Mouse (Mus musculus) hindbrain, embryonic 12.5 days (tissue): Measurements from ENCODE around the gene Gpnmb. TPM values are rescaled to one million over a fixed set of nuclear protein-coding genes. Genes with fewer than 3 reads are reported as not detected.

Experiments
- ATAC-seq: fragments of 200-750 bp; cut with Nextera tagmentation; 2 replicates; pipeline ENCODE4 v1.8.0; 2017; ENCODE audit warnings: moderate TSS enrichment; ENCODE audit not compliant: low FRiP score
- H3K27ac ChIP-seq: fragments of 300-500 bp; sonication (generic); 2 replicates; pipeline ENCODE4 v1.5.1; 2016; ENCODE audit warnings: mild to moderate bottlenecking
- H3K27me3 ChIP-seq: fragments of 300-500 bp; sonication (generic); 2 replicates; pipeline ENCODE4 v1.6.1; 2016; ENCODE audit warnings: mild to moderate bottlenecking
- H3K36me3 ChIP-seq: fragments of 300-500 bp; sonication (generic); 2 replicates; pipeline ENCODE4 v1.6.1; 2016; ENCODE audit warnings: mild to moderate bottlenecking
- H3K4me1 ChIP-seq: fragments of 300-500 bp; sonication (generic); 2 replicates; pipeline ENCODE4 v1.6.1; 2016
- H3K4me2 ChIP-seq: fragments of 300-500 bp; sonication (generic); replicated peaks from 2 replicates; pipeline ENCODE4 v1.6.1; 2016; ENCODE audit warnings: mild to moderate bottlenecking
- H3K4me3 ChIP-seq: fragments of 300-500 bp; sonication (generic); 2 replicates; pipeline ENCODE4 v1.5.1; 2016; ENCODE audit warnings: mild to moderate bottlenecking
- H3K9ac ChIP-seq: fragments of 300-500 bp; sonication (generic); 2 replicates; pipeline ENCODE4 v1.6.1; 2016; ENCODE audit warnings: mild to moderate bottlenecking, moderate library complexity
- H3K9me3 ChIP-seq: fragments of 300-500 bp; sonication (generic); replicated peaks from 2 replicates; pipeline ENCODE4 v1.6.1; 2016; ENCODE audit warnings: mild to moderate bottlenecking
- WGBS: fragments of 180-500 bp; shearing (Covaris S2); methylation state at CpG from one replicate; pipeline ENCODE4 v1.1.7; 2016; 5-methylcytosine and 5-hydroxymethylcytosine counted together
- polyA plus RNA-seq: library from polyadenylated mRNA; unstranded; fragments of >200 nt; fragmentation: Nextera tagmentation; extraction: Ambion mirVana; gene quantifications from 2 replicates; pipeline ENCODE4 v1.2.1, GENCODE M21; 2016

The Gpnmb gene
- polyA plus RNA-seq, 1 experiment from 2014 or later: 0.65 TPM

DNA sequence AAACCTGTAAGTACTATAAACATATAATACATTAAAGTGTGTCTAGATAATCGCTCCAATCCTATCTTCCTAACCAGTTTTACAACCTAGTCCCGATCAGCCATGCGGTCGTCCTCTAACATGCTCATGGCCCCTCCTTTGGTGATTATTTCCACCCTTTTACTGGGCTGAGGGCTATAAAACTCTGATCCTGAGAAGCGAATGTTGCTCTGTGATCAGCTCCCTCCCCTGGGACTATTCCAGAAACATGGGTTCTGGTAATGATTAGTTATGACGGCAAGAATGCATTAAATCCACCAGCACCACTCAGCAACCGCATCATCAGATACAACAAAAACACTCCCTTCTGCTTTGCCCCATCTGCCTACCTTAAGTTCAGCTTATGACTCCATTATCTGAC lies 77.5 kb downstream of the Gpnmb start:
- H3K9me3 ChIP-seq: no peaks in the 10 kb centered on the region
- 84% methylated on average over 7 of the region's 7 CpGs for WGBS
- ATAC-seq: no peak
- H3K4me1 ChIP-seq: no peaks in the 10 kb centered on the region; the same call in 1 of the 2 replicates
- no peak overlapping the region for H3K9ac ChIP-seq
- no peak overlapping the region for H3K4me3 ChIP-seq
- no peak overlapping the region for H3K4me2 ChIP-seq
- peaks cover 33% of the 10 kb centered on the region for H3K36me3 ChIP-seq
- no peaks in the 10 kb centered on the region for H3K27me3 ChIP-seq
- no peak overlapping the region for H3K27ac ChIP-seq

DNA sequence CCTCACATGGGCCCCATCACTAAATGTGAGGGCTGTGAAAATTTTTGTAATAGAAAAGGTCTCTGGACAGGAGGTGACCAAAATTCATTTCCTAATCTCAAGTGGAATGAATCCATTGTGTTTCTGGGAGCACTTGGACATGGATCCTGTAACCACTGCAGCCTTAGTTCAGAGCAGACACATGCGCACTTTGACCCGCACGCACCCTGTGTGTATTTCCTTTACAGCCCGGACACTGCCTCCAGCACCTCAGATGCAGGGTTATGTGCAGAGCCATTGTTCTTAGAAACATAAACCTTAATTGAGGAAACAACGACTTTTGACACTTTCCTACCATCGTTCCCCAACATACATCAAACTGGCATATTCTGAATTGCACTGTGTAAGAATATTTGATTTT lies 78.1 kb downstream of the Gpnmb start:
- no peaks in the 10 kb centered on the region; the same call in 1 of the 2 replicates for H3K4me1 ChIP-seq
- ATAC-seq: no peak

DNA sequence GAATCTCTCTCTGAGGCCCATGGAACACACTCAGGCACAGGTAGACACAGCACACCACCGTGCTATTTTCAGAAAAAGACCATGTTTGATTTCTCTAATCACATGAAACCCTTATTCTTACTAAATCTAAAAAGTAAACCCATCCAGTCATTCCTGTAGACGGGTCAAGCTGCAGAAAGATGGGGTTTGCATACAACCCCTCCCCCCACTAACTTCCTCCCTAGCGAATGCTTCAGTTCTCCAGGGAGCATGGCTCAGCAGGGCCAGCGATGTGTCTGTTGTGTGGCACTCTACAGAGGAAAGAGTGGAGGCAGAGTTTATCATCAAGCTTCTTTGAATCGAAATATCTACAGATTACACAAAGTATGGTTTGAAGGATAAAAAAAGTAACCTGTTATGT lies 79.2 kb downstream of the Gpnmb start:
- 75% methylated on average over 5 of the region's 5 CpGs for WGBS

More for the DNA sequence above, 78.1 kb downstream of the Gpnmb start:
- Histone ChIP-seq H3K4me2 (no peak overlapping the region), H3K4me3 (no peak overlapping the region), H3K9ac (no peak overlapping the region), H3K36me3 (peaks cover 30% of the 10 kb centered on the region), H3K27ac (no peak overlapping the region), H3K9me3 (no peaks in the 10 kb centered on the region), H3K27me3 (no peaks in the 10 kb centered on the region)
- WGBS: 88% methylated on average over 6 of the region's 6 CpGs

DNA sequence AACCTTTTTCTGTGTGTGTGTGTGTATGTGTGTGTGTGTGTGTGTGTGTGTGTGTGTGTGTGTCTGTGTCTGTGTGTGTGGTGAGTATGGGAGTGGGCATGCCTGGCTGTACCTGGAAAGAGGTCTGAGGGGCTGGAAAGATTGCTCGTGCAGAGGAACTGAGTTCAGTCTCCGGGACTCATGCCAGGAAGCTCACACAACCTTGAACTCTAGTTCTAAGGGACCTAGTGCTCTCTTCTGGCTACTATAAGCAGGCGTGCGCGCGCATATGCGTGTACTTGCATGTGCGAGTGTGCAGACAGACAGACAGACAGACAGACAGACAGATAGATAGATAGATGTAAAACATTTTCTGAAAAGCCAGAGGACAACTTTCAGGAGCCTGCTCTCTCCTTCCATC lies 79.9 kb downstream of the Gpnmb start:
- Histone ChIP-seq H3K9ac (no peak overlapping the region), H3K27ac (no peak overlapping the region), H3K4me1 (no peaks in the 10 kb centered on the region; the same call in 1 of the 2 replicates), H3K9me3 (no peaks in the 10 kb centered on the region), H3K4me2 (no peak overlapping the region), H3K36me3 (peaks cover 25% of the 10 kb centered on the region), H3K4me3 (no peak overlapping the region), H3K27me3 (no peaks in the 10 kb centered on the region)
- no peak for ATAC-seq
- WGBS: 94% methylated on average over 8 of the region's 8 CpGs

More for the DNA sequence above, 79.2 kb downstream of the Gpnmb start:
- no peak overlapping the region for H3K9ac ChIP-seq
- no peaks in the 10 kb centered on the region for H3K9me3 ChIP-seq
- H3K27ac ChIP-seq: no peak overlapping the region
- H3K27me3 ChIP-seq: no peaks in the 10 kb centered on the region
- no peak for ATAC-seq
- H3K4me3 ChIP-seq: no peak overlapping the region
- no peaks in the 10 kb centered on the region; the same call in 1 of the 2 replicates for H3K4me1 ChIP-seq
- H3K4me2 ChIP-seq: no peak overlapping the region
- peaks cover 27% of the 10 kb centered on the region for H3K36me3 ChIP-seq

GRCm38 (mm10) chr6:49118446-49118845 lies 82.1 kb downstream of the Gpnmb start:
- Histone ChIP-seq H3K9me3 (no peaks in the 10 kb centered on the region), H3K4me1 (no peaks in the 10 kb centered on the region; the same call in 1 of the 2 replicates), H3K27me3 (no peaks in the 10 kb centered on the region), H3K27ac (no peak overlapping the region), H3K4me3 (no peak overlapping the region), H3K36me3 (peaks cover 37% of the 10 kb centered on the region), H3K4me2 (no peak overlapping the region), H3K9ac (no peak overlapping the region)
- 84% methylated on average over 8 of the region's 8 CpGs for WGBS
- ATAC-seq: no peak

DNA sequence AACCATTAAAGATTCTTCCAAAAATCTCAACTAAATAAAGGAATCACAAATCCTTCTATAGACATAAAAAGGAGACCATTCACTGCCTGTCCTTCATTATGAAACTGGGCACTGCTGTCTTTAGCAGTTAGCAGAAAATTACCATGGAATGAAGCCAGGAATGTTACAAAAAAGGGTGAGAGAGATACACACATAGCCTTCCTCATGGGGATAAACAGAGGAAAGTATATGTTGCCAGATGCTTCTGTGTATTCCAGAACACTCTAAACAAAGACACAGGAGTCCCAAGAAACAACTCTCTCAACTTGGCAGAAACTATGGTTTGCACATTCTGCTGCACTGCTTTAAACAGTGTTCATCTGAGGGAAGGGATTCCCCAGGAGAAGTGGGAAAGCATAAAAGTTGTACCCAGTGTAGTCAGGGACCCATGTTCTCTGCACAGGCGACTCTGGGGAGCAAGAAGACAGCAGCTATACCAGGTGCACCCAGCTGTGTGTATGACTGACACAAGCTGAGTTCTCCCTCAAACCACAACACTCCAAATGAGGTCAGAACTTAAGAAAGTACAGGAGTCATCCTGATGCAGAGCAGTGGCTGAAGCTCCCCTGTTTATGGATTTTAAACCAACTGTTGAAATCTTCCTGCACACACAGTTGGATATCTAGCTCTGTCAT lies 83.3 kb downstream of the Gpnmb start:
- WGBS: 79% methylated on average over 1 of the region's 1 CpGs
- H3K4me2 ChIP-seq: no peak overlapping the region
- H3K27me3 ChIP-seq: no peaks in the 10 kb centered on the region
- H3K4me3 ChIP-seq: no peak overlapping the region
- H3K9ac ChIP-seq: no peak overlapping the region
- H3K9me3 ChIP-seq: no peaks in the 10 kb centered on the region
- ATAC-seq: no peak
- peaks cover 33% of the 10 kb centered on the region for H3K36me3 ChIP-seq
- H3K27ac ChIP-seq: no peak overlapping the region
- no peaks in the 10 kb centered on the region; the same call in 1 of the 2 replicates for H3K4me1 ChIP-seq

- Histone ChIP-seq H3K9me3 (no peaks in the 10 kb centered on the region), H3K27me3 (no peaks in the 10 kb centered on the region), H3K27ac (no peak overlapping the region), H3K4me2 (no peak overlapping the region), H3K9ac (no peak overlapping the region), H3K36me3 (peaks cover 37% of the 10 kb centered on the region), H3K4me3 (no peak overlapping the region), H3K4me1 (no peaks in the 10 kb centered on the region; the same call in 1 of the 2 replicates)
- ATAC-seq: no peak
- WGBS: 93% methylated on average over 3 of the region's 3 CpGs
These were observed 84.0 kb downstream of the Gpnmb start for GRCm38 (mm10) chr6:49120370-49120769.

Other genes with a start within 250 kb of the Gpnmb start
- gene Tmem176a, start 195.6 kb upstream of the Gpnmb start, polyA plus RNA-seq: 26.5 and 28.5 TPM in 2 replicates
- 114 and 118 TPM in 2 replicates for gene Tmem176b, start 195.1 kb upstream of the Gpnmb start, polyA plus RNA-seq
- gene Aoc1, start 163.7 kb upstream of the Gpnmb start, polyA plus RNA-seq: not detected in 2 replicates
- not detected in 2 replicates for gene 1600015I10Rik, start 106.7 kb upstream of the Gpnmb start, polyA plus RNA-seq
- gene Doxl2, start 61.6 kb upstream of the Gpnmb start, polyA plus RNA-seq: not detected in 2 replicates
- not detected in 2 replicates for gene Svs1, start 49.7 kb upstream of the Gpnmb start, polyA plus RNA-seq
- gene Malsu1, start 37.2 kb downstream of the Gpnmb start, polyA plus RNA-seq: 63.6 and 67.7 TPM in 2 replicates
- 95.3 and 100 TPM in 2 replicates for gene Igf2bp3, start 178.4 kb downstream of the Gpnmb start, polyA plus RNA-seq
- 142 and 148 TPM in 2 replicates for gene Tra2a, start 227.5 kb downstream of the Gpnmb start, polyA plus RNA-seq